Mouse (Mus musculus): ENCODE measurements around the gene Hoxb7. TPM values are rescaled to one million over a fixed set of nuclear protein-coding genes. Genes with fewer than 3 reads are reported as not detected.

The Hoxb7 gene
- polyA plus RNA-seq, 1 experiment from 2014 or later, result 45.6 TPM

DNA sequence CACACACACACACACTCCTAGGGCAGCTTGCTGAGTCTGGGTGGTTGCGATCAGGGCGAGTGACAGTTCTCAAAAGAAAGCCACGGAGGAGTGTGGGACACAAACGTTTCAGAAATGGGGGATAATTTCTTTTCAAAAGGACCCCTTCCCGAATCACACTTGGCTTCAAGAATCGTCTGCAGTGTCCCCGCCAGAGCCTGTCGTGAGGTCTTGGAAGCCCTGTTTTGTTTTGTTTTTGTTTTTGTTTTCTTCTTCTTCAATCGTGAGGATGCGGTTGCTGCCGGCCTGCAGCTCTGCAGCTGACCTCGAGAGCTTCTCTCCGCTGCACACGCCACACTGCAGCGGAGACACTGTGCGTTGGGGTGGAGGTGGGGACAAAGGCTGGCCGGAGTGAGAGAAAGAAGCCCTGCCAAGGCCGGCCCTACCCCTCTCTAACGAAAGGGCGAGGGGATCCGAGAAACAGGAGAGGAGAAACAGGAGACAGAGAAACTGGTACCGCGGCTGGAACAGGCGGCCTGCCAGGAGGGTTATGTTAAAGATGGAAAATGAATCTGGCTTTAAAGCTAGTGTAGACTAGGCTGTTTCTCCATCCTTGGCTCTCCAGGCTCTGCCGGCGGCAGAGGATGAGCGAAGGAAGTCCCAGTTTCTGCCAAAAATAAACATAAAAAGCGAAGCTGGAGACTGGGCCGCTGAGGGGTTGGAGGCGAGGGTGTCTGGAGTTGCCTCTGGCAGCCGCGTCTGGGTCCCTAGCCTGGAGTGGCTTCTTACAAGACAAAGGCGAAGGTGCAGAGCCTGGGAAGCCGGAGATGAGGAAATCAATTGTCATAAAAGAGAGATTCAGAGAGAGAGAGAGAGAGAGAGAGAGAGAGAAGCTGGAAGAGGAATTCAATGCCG, 9.0 kb upstream of the Hoxb7 start:
- whole genome bisulfite sequencing, result 3% methylated on average over 35 of the region's 35 CpGs
- DNase-seq (ENCODE audit: low spot score) (no peak), ATAC-seq (ENCODE audit: low FRiP score) (no peak)
- Histone ChIP-seq H3K4me2 (replicated peaks) (peak overlapping the region; percentile 32), H3K27me3 (ENCODE audit: control insufficient read depth, insufficient read depth, low read length) (peaks cover 92% of the 10 kb centered on the region), H3K4me1 (replicated peaks; ENCODE audit: control insufficient read depth, insufficient read depth, low read length) (no peaks in the 10 kb centered on the region), H3K9me3 (ENCODE audit: control insufficient read depth, low read length) (no peaks in the 10 kb centered on the region), H3K36me3 (replicated peaks; ENCODE audit: control insufficient read depth, insufficient read depth) (no peaks in the 10 kb centered on the region), H3K9ac (peak overlapping the region; percentile 33), H3K4me3 (replicated peaks; ENCODE audit: low read length) (no peak overlapping the region), H3K27ac (peak overlapping the region; percentile 47)

DNA sequence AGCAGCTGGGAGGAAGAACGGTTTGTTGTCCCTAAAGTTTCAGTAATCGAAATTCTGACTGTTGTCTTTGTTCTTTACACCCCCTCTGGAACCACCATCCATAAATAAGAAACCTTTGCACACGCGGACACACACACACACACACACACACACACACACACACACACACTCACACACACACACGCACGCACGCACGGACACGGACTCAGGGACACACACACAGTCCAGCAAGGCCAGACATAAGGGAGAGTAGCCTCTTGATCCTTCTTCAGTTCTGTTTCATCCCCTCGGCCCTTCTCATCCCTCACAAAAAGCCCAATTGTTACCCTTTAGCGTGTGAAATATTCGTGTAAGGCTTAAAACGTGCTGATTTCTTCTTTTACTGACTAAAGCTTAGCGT, 8.1 kb upstream of the Hoxb7 start:
- Histone ChIP-seq H3K27ac (peak overlapping the region; percentile 47; the same call in 1 of the 2 replicates), H3K4me1 (replicated peaks; ENCODE audit: control insufficient read depth, insufficient read depth, low read length) (no peaks in the 10 kb centered on the region), H3K36me3 (replicated peaks; ENCODE audit: control insufficient read depth, insufficient read depth) (no peaks in the 10 kb centered on the region), H3K27me3 (ENCODE audit: control insufficient read depth, insufficient read depth, low read length) (peaks cover 89% of the 10 kb centered on the region), H3K4me2 (replicated peaks) (no peak overlapping the region), H3K9ac (peak overlapping the region; percentile 33; the same call in 1 of the 2 replicates), H3K9me3 (ENCODE audit: control insufficient read depth, low read length) (no peaks in the 10 kb centered on the region), H3K4me3 (replicated peaks; ENCODE audit: low read length) (no peak overlapping the region)
- DNase-seq (ENCODE audit: low spot score), result no peak
- WGBS, result 24% methylated on average over 14 of the region's 14 CpGs
- ATAC-seq (ENCODE audit: low FRiP score), result no peak

DNA sequence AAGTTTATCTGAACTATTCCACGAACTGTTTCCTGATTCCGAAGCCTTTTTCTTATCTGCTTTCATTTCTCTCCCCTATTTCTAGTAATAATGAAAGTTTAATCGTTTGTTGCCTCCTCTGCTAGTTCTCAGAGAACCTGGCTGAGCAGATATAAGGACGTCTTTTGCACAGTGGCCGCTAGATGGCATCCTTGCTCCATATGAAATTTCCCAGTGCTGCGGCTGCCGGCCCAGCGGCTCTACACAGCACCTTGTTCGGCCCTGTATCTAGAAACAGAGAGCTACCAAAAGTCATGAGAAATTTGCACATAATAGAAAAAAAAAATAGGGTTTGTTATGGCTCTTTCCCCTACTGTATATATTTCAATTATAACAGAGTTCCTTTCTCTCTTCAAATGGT, 7.7 kb upstream of the Hoxb7 start:
- Histone ChIP-seq H3K9ac (no peak overlapping the region), H3K27ac (0 out of 2 replicates have a peak overlapping the region, but pooled peaks have one; percentile 47), H3K9me3 (ENCODE audit: control insufficient read depth, low read length) (no peaks in the 10 kb centered on the region), H3K27me3 (ENCODE audit: control insufficient read depth, insufficient read depth, low read length) (peaks cover 89% of the 10 kb centered on the region), H3K36me3 (replicated peaks; ENCODE audit: control insufficient read depth, insufficient read depth) (no peaks in the 10 kb centered on the region), H3K4me2 (replicated peaks) (peak overlapping the region; percentile 24; the same call in 1 of the 2 replicates), H3K4me3 (replicated peaks; ENCODE audit: low read length) (no peak overlapping the region), H3K4me1 (replicated peaks; ENCODE audit: control insufficient read depth, insufficient read depth, low read length) (no peaks in the 10 kb centered on the region)
- DNase-seq (ENCODE audit: low spot score), result peak; percentile 90
- peak; percentile 68; the same call in 1 of the 2 replicates for ATAC-seq (ENCODE audit: low FRiP score)
- WGBS, result under 1% methylated on average over 9 of the region's 9 CpGs

DNA sequence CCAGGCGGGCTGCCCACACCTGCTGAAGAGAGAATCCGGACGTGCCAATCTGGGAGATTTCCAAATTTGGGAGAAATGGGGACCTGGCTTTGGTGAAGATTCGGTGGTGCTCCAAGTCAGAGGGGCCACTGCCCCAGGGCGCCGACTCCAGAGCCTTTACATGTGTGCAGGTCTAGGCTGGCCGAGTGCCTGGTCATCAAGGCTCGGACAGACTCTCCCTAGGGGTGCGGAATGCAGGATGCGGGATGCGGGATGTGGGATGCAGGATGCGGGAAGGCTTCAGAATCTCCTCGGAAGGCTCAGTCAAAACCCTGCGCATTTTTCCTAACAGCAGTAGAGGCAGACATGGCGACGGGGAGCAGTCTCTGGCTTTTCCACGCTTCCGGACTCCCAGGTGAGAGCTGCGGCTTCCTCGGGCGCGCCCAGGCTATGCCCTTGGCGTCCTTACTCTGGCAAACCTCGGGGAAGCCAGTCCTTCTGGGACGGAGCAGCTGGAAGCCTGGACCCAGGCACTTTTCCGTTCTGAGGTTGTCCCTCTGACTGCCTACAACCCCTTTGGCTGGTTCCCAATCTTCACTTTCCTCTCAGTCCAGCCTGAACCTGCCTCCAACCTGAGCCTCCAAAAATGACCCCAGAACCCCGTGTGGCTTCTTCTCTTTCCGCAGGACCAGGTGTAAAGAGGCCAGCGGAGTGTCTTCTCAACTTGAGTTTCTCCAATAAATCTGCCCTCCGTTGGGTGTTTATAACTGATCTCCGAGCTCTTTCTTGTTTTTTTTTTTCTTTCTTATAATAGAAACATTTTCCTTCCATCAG, 6.8 kb upstream of the Hoxb7 start:
- Histone ChIP-seq H3K9me3 (ENCODE audit: control insufficient read depth, low read length) (no peaks in the 10 kb centered on the region), H3K9ac (peak overlapping the region; percentile 12; the same call in 1 of the 2 replicates), H3K4me1 (replicated peaks; ENCODE audit: control insufficient read depth, insufficient read depth, low read length) (no peaks in the 10 kb centered on the region), H3K4me3 (replicated peaks; ENCODE audit: low read length) (peak overlapping the region; percentile 4; the same call in 1 of the 2 replicates), H3K36me3 (replicated peaks; ENCODE audit: control insufficient read depth, insufficient read depth) (no peaks in the 10 kb centered on the region), H3K27me3 (ENCODE audit: control insufficient read depth, insufficient read depth, low read length) (peaks cover 89% of the 10 kb centered on the region), H3K4me2 (replicated peaks) (peak overlapping the region; percentile 24), H3K27ac (peak overlapping the region; percentile 14)
- WGBS, result 3% methylated on average over 31 of the region's 31 CpGs
- DNase-seq (ENCODE audit: low spot score) (no peak), ATAC-seq (ENCODE audit: low FRiP score) (no peak)

DNA sequence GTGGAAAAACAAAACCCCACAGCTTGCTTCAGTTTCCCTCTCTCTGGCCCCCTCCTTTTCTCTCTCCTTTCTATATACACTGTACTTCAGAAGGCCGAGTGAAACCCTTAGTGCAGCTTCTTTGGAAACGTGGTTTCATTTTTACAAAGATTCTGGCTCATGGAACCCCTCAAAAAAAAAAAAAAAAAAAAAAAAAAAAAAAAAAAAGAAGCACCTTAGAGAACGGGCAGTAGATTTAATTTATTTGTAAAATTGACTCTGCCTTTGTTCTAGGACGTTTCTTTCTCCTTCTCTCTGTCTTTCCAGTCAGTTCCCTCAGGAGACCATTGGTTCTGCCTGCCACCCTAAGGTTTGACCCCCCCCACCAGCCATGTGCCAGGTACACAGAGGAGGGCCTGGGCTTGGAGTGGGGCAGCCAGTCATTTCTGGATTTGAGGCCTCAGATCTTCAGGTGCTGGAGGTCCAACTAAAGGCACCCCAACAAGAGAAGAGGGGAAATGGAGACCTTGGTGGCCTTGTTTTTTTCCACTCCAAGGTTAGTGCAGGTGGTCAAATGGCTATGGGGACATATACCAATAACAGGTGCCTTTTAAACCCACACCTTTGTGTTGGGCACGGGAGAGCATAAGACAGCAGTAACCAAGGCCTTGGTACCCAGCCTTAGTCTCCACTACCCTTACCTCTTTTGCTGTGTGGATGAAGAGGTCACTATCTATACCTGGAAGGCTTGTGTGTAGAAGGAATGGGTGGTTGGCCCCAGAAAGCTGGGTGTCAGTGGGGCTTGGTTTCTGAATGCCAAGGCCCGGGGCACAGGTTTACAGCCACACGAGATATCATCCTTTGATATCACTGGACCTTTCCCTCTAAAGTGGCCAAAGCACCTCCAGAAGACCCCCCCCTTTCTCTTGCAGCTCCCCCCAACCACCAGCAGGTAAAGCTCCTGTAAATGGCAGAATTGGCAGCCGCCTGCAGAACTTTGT, 5.7 kb upstream of the Hoxb7 start:
- H3K4me2 ChIP-seq (replicated peaks), result peak overlapping the region; percentile 37
- no peak for DNase-seq (ENCODE audit: low spot score)
- H3K36me3 ChIP-seq (replicated peaks; ENCODE audit: control insufficient read depth, insufficient read depth), result no peaks in the 10 kb centered on the region
- 0 out of 2 replicates have a peak overlapping the region, but pooled peaks have one; percentile 12 for H3K9ac ChIP-seq
- WGBS, result 8% methylated on average over 8 of the region's 8 CpGs
- no peaks in the 10 kb centered on the region for H3K9me3 ChIP-seq (ENCODE audit: control insufficient read depth, low read length)
- H3K27ac ChIP-seq, result peak overlapping the region; percentile 4; the same call in 1 of the 2 replicates
- H3K4me3 ChIP-seq (replicated peaks; ENCODE audit: low read length), result peak overlapping the region; percentile 39; the same call in 1 of the 2 replicates
- no peak for ATAC-seq (ENCODE audit: low FRiP score)
- H3K4me1 ChIP-seq (replicated peaks; ENCODE audit: control insufficient read depth, insufficient read depth, low read length), result no peaks in the 10 kb centered on the region
- H3K27me3 ChIP-seq (ENCODE audit: control insufficient read depth, insufficient read depth, low read length), result peaks cover 89% of the 10 kb centered on the region

DNA sequence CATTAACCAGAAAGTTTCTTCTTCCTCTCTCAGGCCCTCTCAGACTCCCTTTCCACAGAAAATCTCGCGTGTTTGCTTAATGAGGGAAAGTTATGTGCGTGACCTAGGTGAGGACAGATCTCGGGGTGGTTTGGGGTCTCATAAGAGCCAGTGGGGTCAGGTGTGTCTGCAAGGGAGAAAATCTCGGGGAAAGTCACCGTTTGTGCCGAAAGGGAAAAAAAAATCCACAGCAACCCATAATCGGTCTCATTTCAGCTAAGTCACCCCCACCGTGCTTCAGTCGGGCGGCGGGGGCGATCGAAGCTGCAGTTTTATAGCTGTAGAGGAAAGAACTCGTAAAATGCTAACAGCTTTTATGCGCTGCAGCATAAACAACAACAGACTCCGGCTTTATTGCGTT, 5.0 kb upstream of the Hoxb7 start:
- Histone ChIP-seq H3K27ac (peak overlapping the region; percentile 63), H3K9ac (0 out of 2 replicates have a peak overlapping the region, but pooled peaks have one; percentile 10), H3K4me3 (replicated peaks; ENCODE audit: low read length) (peak overlapping the region; percentile 39; the same call in 1 of the 2 replicates), H3K4me1 (replicated peaks; ENCODE audit: control insufficient read depth, insufficient read depth, low read length) (no peaks in the 10 kb centered on the region), H3K9me3 (ENCODE audit: control insufficient read depth, low read length) (no peaks in the 10 kb centered on the region), H3K27me3 (ENCODE audit: control insufficient read depth, insufficient read depth, low read length) (peaks cover 89% of the 10 kb centered on the region), H3K36me3 (replicated peaks; ENCODE audit: control insufficient read depth, insufficient read depth) (no peaks in the 10 kb centered on the region), H3K4me2 (replicated peaks) (peak overlapping the region; percentile 37)
- DNase-seq (ENCODE audit: low spot score) (no peak), ATAC-seq (ENCODE audit: low FRiP score) (no peak)
- WGBS, result 6% methylated on average over 18 of the region's 18 CpGs

DNA sequence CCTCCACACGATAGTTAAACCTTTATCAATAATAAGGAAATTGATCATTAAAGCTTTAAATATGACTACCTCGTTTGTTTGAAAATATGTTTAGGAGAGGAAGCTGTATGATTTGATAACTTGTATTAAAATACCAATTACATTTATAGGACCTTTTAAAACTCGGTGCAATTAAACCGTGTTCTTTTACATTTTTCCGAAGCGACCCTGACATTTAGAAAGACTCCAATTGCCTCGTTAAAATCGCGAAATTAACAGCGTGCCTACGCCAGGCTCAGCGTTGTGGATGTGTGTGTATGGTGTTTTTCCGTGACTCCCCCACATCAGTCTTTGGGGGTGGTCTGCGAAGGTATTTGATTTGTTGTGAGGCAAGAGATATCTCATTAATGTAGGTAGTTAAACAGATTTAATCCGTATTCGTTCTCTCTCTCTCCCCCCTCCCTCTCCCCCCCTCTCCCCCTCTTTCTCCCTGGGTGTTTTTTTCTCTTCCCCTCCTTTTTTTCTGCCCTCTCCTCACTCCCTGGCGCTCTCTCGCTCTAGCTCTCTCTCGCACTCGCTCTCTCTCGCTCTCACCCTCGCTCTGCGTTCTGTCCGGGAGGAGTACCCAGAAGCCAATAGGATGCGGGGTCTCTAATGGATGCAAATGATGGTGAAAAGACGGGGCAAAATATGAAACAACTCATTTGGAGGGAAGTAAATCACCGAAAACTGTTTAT, 4.4 kb upstream of the Hoxb7 start, which contains the start of gene Hoxb8:
Gene Hoxb8, plus strand, starts transcription at position 51 of the 716 bp plus-strand sequence.
- Histone ChIP-seq H3K9me3 (ENCODE audit: control insufficient read depth, low read length) (no peaks in the 10 kb centered on the region), H3K9ac (peak within 1 kb of the TSS; percentile 63; the same call in 1 of the 2 replicates), H3K36me3 (replicated peaks; ENCODE audit: control insufficient read depth, insufficient read depth) (no peaks in the 10 kb centered on the region), H3K4me1 (replicated peaks; ENCODE audit: control insufficient read depth, insufficient read depth, low read length) (no peaks in the 10 kb centered on the region), H3K4me3 (replicated peaks; ENCODE audit: low read length) (peak within 1 kb of the TSS; percentile 39), H3K4me2 (replicated peaks) (peak within 1 kb of the TSS; percentile 46), H3K27ac (peak within 1 kb of the TSS; percentile 69), H3K27me3 (ENCODE audit: control insufficient read depth, insufficient read depth, low read length) (peaks cover 89% of the 10 kb centered on the region)
- 1% methylated on average over 27 of the region's 27 CpGs for WGBS
- no peak for ATAC-seq (ENCODE audit: low FRiP score)
- DNase-seq (ENCODE audit: low spot score), result no peak
